Mouse (Mus musculus): Measurements from ENCODE around the gene Dad1. TPM values are rescaled to one million over a fixed set of nuclear protein-coding genes. Genes with fewer than 3 reads are reported as not detected.

Gene Dad1
- polyA plus RNA-seq, 1 experiment from 2014 or later = 309 TPM

DNA sequence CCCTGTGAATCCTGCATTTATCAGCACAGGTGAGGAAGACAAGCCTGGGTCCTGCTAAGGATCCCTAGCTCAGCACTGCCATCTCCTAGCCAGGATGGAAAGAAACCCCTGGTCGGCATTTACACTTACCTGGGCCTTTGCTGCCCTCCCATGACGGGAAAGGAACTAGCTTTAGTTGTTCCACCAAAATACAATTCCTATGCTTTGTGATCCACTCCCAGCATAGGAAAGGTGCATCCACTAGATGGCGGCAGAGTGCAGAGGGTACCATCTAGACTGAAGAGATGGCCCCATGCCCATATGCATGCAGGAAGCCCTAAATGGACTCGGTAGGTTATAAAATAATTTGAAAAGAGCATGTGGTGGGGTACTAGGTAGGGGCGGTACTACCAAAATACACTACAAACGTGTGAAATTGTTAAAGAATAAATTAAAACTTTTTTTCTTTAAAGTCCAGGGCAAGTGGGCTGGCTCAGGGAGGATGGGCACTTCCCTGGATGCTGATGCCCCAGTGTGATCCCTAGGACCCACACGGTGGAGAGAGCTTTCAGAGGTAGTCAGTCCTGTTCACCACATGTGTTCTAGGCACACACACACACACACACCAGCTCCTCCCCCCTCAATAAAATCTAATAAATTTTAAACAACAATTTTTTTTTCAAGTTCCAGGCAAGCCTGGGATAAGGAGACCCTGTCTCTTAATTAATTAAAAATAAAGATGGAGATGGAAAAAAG, 14.7 kb downstream of the Dad1 start:
- Histone ChIP-seq H3K4me1 (replicated peaks; ENCODE audit: control insufficient read depth, insufficient read depth, low read length) (0 out of 2 replicates have a peak, but pooled peaks cover under 1% of the 10 kb centered on the region), H3K9ac (ENCODE audit: low read depth, low read length) (no peak overlapping the region), H3K4me3 (ENCODE audit: low read depth, low read length) (no peak overlapping the region), H3K27ac (ENCODE audit: low read depth, low read length) (no peak overlapping the region), H3K27me3 (replicated peaks; ENCODE audit: control insufficient read depth, insufficient read depth, low read length) (no peaks in the 10 kb centered on the region), H3K9me3 (ENCODE audit: control insufficient read depth, low read length) (no peaks in the 10 kb centered on the region), H3K4me2 (no peak overlapping the region), H3K36me3 (ENCODE audit: control insufficient read depth, insufficient read depth, low read length) (peaks cover 34% of the 10 kb centered on the region)
- DNase-seq (ENCODE audit: low spot score) (peak; percentile 67), ATAC-seq (replicated peaks; ENCODE audit: low FRiP score) (0 out of 2 replicates have a peak, but pooled peaks have one; percentile 55)
- 32% methylated on average over 7 of the region's 7 CpGs for WGBS

DNA sequence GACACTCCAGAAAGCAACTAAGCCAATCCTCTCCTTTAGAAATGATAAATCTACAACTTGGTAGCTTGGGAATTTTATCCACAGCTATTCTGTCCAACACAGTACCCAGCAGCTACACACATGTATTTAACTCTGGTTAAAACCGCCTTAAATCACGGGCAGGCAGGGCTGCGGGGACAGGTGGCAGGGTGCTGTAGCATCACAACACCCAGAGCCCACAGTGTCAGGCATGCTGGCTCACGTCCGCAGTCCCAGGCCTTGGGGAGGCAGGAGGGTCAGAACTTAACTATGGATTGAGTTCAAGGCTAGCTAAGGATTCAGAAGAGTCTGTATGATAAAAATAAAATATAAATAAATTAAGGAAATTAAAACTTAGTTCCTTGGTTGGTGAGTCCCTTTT, 17.0 kb downstream of the Dad1 start:
- WGBS = 93% methylated on average over 5 of the region's 5 CpGs
- Histone ChIP-seq H3K9ac (ENCODE audit: low read depth, low read length) (no peak overlapping the region), H3K4me1 (replicated peaks; ENCODE audit: control insufficient read depth, insufficient read depth, low read length) (peaks cover 20% of the 10 kb centered on the region), H3K27me3 (replicated peaks; ENCODE audit: control insufficient read depth, insufficient read depth, low read length) (no peaks in the 10 kb centered on the region), H3K4me2 (no peak overlapping the region), H3K4me3 (ENCODE audit: low read depth, low read length) (no peak overlapping the region), H3K36me3 (ENCODE audit: control insufficient read depth, insufficient read depth, low read length) (peaks cover 22% of the 10 kb centered on the region), H3K9me3 (ENCODE audit: control insufficient read depth, low read length) (no peaks in the 10 kb centered on the region), H3K27ac (ENCODE audit: low read depth, low read length) (no peak overlapping the region)
- no peak for DNase-seq (ENCODE audit: low spot score)
- ATAC-seq (replicated peaks; ENCODE audit: low FRiP score) = no peak

DNA sequence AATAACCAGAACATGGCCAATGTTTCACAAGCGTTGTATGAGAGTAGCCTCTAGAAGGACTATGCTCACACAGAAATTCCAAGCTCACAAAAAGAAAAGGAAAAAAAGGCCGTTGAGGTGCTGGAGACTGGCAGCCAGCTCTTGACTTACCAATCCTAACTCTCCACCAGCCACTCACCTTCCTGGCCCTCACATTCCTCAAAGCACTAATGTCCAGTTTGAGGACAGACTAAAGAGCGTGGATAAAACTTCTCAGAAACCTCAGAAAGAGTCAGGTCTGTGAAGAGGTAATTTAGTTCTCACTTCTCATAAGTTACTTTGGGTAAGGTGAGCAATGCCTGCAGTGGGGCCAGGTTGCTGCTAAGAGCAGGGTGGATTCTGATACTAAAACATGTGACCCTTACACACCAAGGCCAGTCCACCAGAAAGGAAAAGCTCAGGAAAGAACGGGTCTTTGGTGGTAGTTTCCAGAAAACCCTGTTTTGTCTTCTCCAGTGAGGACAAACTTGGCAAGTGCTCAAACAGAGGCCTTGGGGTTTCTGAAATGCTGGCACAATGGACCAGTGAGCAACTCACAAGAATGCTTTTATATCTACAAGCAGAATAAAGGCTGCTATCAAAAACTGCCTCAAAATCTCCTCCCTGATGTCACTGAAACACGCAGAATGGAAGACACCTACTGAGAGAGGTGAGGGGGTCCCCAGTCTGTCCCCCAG, 17.9 kb downstream of the Dad1 start:
- peaks cover 14% of the 10 kb centered on the region for H3K36me3 ChIP-seq (ENCODE audit: control insufficient read depth, insufficient read depth, low read length)
- no peak overlapping the region for H3K27ac ChIP-seq (ENCODE audit: low read depth, low read length)
- H3K27me3 ChIP-seq (replicated peaks; ENCODE audit: control insufficient read depth, insufficient read depth, low read length) = no peaks in the 10 kb centered on the region
- ATAC-seq (replicated peaks; ENCODE audit: low FRiP score) (no peak), DNase-seq (ENCODE audit: low spot score) (no peak)
- H3K9me3 ChIP-seq (ENCODE audit: control insufficient read depth, low read length) = no peaks in the 10 kb centered on the region
- H3K4me3 ChIP-seq (ENCODE audit: low read depth, low read length) = no peak overlapping the region
- H3K9ac ChIP-seq (ENCODE audit: low read depth, low read length) = no peak overlapping the region
- H3K4me1 ChIP-seq (replicated peaks; ENCODE audit: control insufficient read depth, insufficient read depth, low read length) = peaks cover 22% of the 10 kb centered on the region
- WGBS = 90% methylated on average over 5 of the region's 5 CpGs
- H3K4me2 ChIP-seq = no peak overlapping the region

DNA sequence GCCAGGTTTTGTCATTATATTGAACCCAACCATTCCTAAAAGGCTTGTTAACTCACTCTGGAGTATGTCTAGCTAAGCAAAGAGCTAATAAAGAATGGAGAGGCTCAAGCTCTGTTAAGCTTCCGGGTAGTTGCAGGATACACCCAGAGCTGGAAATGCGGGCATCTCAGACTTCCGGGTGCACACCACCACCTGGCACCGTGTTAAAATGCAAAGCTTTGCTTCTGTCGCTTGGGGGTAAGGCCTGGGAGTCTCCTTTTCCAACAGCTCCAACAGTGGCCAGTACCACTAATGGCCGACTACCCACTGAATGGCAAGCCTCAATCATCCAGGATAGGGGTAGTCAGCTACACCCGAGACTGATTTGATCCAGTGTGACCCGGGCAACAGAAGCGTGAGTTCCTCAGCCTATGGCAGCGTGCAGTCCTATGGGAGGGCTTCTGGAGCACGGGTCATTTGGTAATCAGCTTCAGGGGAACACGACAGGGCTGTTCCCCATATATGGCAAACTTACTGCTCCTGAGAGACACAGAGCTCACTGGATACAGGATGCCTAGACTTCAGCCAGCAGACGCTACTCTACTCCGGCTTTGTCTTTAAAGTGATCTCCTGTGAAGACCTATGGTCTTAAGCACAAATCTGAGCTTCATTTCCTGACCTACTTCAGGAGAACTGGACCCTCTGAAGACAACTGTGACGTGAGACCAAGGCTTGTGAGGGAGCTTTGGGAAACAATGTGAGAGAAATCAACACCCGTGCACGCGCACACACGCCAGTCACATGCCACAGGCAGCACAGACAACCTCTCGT, 19.5 kb downstream of the Dad1 start:
- DNase-seq (ENCODE audit: low spot score) (no peak), ATAC-seq (replicated peaks; ENCODE audit: low FRiP score) (no peak)
- no peak overlapping the region for H3K4me3 ChIP-seq (ENCODE audit: low read depth, low read length)
- H3K27me3 ChIP-seq (replicated peaks; ENCODE audit: control insufficient read depth, insufficient read depth, low read length) = no peaks in the 10 kb centered on the region
- H3K36me3 ChIP-seq (ENCODE audit: control insufficient read depth, insufficient read depth, low read length) = peaks cover 13% of the 10 kb centered on the region; the same call in 1 of the 2 replicates
- 86% methylated on average over 20 of the region's 20 CpGs for WGBS
- H3K9ac ChIP-seq (ENCODE audit: low read depth, low read length) = no peak overlapping the region
- H3K9me3 ChIP-seq (ENCODE audit: control insufficient read depth, low read length) = no peaks in the 10 kb centered on the region
- H3K27ac ChIP-seq (ENCODE audit: low read depth, low read length) = no peak overlapping the region
- H3K4me1 ChIP-seq (replicated peaks; ENCODE audit: control insufficient read depth, insufficient read depth, low read length) = peaks cover 22% of the 10 kb centered on the region
- H3K4me2 ChIP-seq = no peak overlapping the region

DNA sequence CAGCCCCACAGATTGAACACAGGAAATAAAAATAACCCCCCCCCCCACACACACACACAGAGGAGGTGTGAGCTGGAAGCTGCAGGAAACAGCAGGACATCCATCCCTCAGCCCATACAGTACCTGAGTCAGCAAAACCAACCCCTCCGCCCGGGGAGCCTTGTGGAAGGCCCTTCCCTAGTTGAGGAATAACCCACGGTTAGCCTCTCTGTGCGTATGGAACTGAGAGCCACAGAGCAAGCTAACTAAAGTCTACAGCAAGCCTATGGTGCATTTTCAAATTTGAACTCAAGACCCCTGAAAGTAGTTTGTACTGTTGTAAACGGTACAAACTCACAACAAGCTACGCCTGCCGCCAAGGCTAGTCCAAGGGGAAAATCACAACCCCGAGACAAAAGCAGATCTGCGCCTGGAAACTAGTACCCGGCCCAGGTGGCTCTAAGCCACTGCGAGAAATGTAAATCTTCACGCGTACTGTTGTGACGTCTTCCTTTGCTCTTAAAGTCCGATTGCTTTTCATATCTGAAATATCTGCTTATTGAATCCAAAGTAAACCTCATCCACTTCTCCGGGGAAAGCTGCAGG, 20.3 kb downstream of the Dad1 start:
- peaks cover 27% of the 10 kb centered on the region for H3K4me1 ChIP-seq (replicated peaks; ENCODE audit: control insufficient read depth, insufficient read depth, low read length)
- H3K36me3 ChIP-seq (ENCODE audit: control insufficient read depth, insufficient read depth, low read length) = peaks cover 10% of the 10 kb centered on the region; the same call in 1 of the 2 replicates
- H3K27me3 ChIP-seq (replicated peaks; ENCODE audit: control insufficient read depth, insufficient read depth, low read length) = no peaks in the 10 kb centered on the region
- H3K9me3 ChIP-seq (ENCODE audit: control insufficient read depth, low read length) = no peaks in the 10 kb centered on the region
- H3K4me3 ChIP-seq (ENCODE audit: low read depth, low read length) = no peak overlapping the region
- H3K9ac ChIP-seq (ENCODE audit: low read depth, low read length) = no peak overlapping the region
- H3K27ac ChIP-seq (ENCODE audit: low read depth, low read length) = peak overlapping the region; percentile 26
- ATAC-seq (replicated peaks; ENCODE audit: low FRiP score) (no peak), DNase-seq (ENCODE audit: low spot score) (no peak)
- H3K4me2 ChIP-seq = peak overlapping the region; percentile 16
- 66% methylated on average over 16 of the region's 16 CpGs for WGBS

DNA sequence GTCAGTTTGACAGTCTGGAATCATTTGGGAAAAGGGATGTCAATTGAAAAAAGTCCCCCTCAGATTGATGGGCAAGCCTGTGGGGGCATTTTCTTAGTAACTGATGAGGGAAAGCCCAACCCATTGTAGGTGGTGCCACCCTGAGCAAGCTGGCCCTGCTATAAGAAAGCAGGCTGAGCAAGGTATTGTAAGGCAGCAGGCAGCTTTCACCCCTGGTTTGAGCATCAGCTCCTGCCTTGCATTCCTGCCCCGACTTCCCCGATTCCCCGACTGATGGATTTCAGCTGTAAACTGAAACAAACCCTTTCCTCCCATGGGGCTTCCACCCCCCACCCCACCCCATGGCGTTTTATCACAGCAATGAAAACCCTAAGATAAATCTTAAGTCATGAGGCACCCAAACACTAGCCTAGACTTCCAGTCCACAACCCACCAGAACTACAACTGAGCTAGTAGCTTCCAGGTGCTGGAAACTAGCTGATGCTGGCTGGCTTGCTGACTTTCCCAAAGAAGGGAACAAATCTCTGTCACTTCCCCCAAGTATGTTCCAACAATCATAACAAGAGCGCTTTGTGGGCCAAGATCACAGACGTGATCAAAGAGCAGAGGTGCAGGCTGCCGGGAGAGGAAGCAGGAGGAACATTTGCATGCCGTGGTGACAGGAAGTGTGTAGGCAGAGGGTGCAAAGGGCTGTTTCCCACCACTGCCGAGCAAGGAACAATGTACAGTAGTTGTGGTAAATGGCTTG, 20.9 kb downstream of the Dad1 start:
- Histone ChIP-seq H3K27me3 (replicated peaks; ENCODE audit: control insufficient read depth, insufficient read depth, low read length) (no peaks in the 10 kb centered on the region), H3K36me3 (ENCODE audit: control insufficient read depth, insufficient read depth, low read length) (peaks cover 10% of the 10 kb centered on the region; the same call in 1 of the 2 replicates), H3K4me3 (ENCODE audit: low read depth, low read length) (no peak overlapping the region), H3K27ac (ENCODE audit: low read depth, low read length) (peak overlapping the region; percentile 26), H3K4me1 (replicated peaks; ENCODE audit: control insufficient read depth, insufficient read depth, low read length) (peaks cover 34% of the 10 kb centered on the region), H3K9ac (ENCODE audit: low read depth, low read length) (no peak overlapping the region), H3K9me3 (ENCODE audit: control insufficient read depth, low read length) (no peaks in the 10 kb centered on the region), H3K4me2 (peak overlapping the region; percentile 16)
- WGBS = 16% methylated on average over 9 of the region's 9 CpGs
- no peak for DNase-seq (ENCODE audit: low spot score)
- no peak; the same call in 1 of the 2 replicates for ATAC-seq (replicated peaks; ENCODE audit: low FRiP score)

DNA sequence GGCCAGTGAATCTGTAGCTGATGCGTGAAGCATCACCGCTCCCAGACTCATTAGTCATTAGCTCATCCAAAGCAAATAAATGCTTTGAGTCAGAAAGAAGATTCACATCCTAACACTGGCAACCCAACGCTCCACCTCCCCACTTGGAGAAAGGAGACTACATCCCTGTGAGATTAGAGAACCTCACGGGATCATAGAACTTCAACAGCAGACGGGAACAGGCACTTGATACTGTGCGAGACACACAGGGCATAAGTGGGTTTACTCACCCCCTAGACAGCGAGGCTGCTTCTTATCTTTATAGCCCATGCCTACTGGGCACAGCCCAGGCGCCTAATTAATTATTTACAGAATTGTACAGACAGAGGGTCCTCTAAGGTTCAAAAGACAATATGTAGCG, 21.8 kb downstream of the Dad1 start:
- 47% methylated on average over 9 of the region's 9 CpGs for WGBS
- Histone ChIP-seq H3K4me2 (peak overlapping the region; percentile 4; the same call in 1 of the 2 replicates), H3K4me3 (ENCODE audit: low read depth, low read length) (no peak overlapping the region), H3K36me3 (ENCODE audit: control insufficient read depth, insufficient read depth, low read length) (peaks cover 10% of the 10 kb centered on the region; the same call in 1 of the 2 replicates), H3K4me1 (replicated peaks; ENCODE audit: control insufficient read depth, insufficient read depth, low read length) (peaks cover 41% of the 10 kb centered on the region), H3K9ac (ENCODE audit: low read depth, low read length) (no peak overlapping the region), H3K27ac (ENCODE audit: low read depth, low read length) (no peak overlapping the region), H3K9me3 (ENCODE audit: control insufficient read depth, low read length) (no peaks in the 10 kb centered on the region), H3K27me3 (replicated peaks; ENCODE audit: control insufficient read depth, insufficient read depth, low read length) (no peaks in the 10 kb centered on the region)
- no peak for ATAC-seq (replicated peaks; ENCODE audit: low FRiP score)
- DNase-seq (ENCODE audit: low spot score) = no peak
